Mouse (Mus musculus) CD4-positive naive resting alpha-beta T cell, adult 76 days (primary cell): ENCODE measurements around the gene Crybg1. TPM values are rescaled to one million over a fixed set of nuclear protein-coding genes. Genes with fewer than 3 reads are reported as not detected.

Experiments
- total RNA-seq: library from RNA; stranded (reverse); gene quantifications from one replicate; pipeline ENCODE4 v1.2.4, GENCODE M21; 2023

The Crybg1 gene
- total RNA-seq, result 74.3 TPM

DNA sequence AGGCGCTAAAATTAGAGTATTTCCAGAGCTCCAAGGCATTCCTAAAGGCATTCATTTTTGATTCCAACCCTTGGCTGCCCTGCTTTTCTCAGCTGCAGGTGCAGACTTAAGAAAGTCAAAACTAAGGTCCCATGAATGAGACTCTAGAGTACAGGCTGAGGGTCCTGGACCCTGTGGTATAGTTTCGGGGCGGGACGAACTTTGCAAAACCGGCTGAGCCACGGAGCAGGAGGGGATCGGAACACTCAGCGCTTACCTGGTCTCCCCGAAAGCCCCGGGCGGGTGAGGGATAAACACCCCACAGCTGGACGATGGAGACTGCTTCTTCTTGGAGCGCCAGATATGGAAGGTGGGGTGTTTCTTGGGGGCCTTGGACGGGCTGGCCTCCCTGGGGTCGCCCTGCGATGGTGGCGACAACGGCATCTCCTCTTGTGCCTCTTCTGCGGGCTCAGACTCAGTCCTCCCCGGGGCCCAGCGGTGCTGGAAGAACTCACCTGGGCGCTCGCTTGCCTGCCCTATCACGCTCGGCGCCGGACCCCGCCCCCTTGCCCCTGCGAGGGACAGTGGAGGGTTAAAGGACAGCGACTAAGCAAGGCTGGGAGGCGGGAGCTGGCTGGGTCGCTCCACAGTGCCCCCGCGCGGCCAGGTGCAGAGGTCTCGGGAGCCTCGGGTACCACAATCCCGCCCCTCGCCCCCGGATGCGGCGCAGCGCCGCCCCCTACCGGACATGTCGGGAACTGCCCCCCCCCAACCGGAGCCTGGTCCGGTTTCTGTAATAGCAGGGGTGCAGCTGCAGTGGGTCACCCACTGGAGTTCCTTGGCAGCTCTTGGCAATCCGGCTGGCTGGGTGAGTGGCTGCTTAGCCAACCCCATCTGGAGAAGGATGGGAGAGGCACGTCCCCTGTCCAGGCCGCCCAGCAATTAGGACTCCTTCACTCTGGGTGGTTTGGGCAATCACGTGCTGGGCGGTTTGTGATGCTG is at the start of gene Crybg1:
TSS of gene Crybg1 (minus strand) at position 517 of the 981 bp plus-strand sequence.

GRCm38 (mm10) chr10:43901578-43902194 is 247.0 kb downstream of the Crybg1 start, which contains the start of the genes Qrsl1 and Rtn4ip1:
Qrsl1 (minus strand) TSS chr10:43901745.
Rtn4ip1 (plus strand) TSS chr10:43901807.

Other genes with a start within 250 kb of the Crybg1 start
- 19.2 TPM for gene Qrsl1, start 247.1 kb downstream of the Crybg1 start, total RNA-seq
- 14.8 TPM for gene Rtn4ip1, start 247.0 kb downstream of the Crybg1 start, total RNA-seq
- gene Atg5, start 119.5 kb upstream of the Crybg1 start, total RNA-seq, result 23.7 TPM